Mouse (Mus musculus) liver, postnatal 0 days (tissue): ENCODE results near the gene Ssx9.
"Not testable (repeated sequence)": the region's sequence is repeated elsewhere in the genome, so short reads cannot be mapped to it uniquely, and the experiment has no call there.

Experiments used
- CTCF ChIP-seq: sonication (generic); IDR thresholded peaks from 2 replicates; pipeline ENCODE4 v1.5.1; 2016; ENCODE audit warnings: antibody characterized with exemption, low read depth
- EP300 ChIP-seq: IDR thresholded peaks from 2 replicates; pipeline ENCODE4 v1.6.1; 2016; ENCODE audit warnings: antibody characterized with exemption, low read depth, mild to moderate bottlenecking

DNA sequence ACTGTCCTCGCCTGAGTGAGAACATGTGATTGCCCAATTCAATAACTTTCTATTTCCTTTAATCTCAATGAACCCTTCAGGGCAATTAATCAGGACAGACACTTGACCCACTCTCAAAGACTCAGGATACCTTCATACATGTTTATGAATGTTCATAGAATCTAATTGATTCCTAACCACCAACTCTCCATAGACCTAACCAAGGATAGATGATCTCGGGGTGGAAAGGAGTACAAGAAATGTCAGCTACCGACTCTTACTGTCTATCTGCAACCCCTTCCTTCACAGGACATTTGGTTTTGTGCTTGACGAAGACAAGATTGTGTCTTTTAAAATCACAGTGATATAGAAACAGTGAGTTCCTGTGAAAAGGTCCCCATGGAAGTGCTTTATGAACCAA lies 55.2 kb downstream of the Ssx9 start, which contains the start of gene Ssxb5:
- not testable (repeated sequence) for TF ChIP-seq CTCF, EP300
